Mouse (Mus musculus) heart, embryonic 13.5 days (tissue): ENCODE measurements around the gene Tekt3. TPM values are rescaled to one million over a fixed set of nuclear protein-coding genes. Genes with fewer than 3 reads are reported as not detected.
A peak's percentile ranks its signal among the peaks of the same experiment; 100 is the strongest.

ENCODE experiments used
- ATAC-seq: fragments of 200-750 bp; cut with Nextera tagmentation; 2 replicates; pipeline ENCODE4 v1.8.0; 2017; ENCODE audit warnings: moderate TSS enrichment; ENCODE audit not compliant: insufficient number of reproducible peaks, low FRiP score, low TSS enrichment; ENCODE audit errors: extremely low read depth
- H3K27ac ChIP-seq: fragments of 300-500 bp; sonication (generic); replicated peaks from 2 replicates; pipeline ENCODE4 v1.5.1; 2015; ENCODE audit warnings: moderate library complexity, mild to moderate bottlenecking, inconsistent platforms
- H3K27me3 ChIP-seq: fragments of 300-500 bp; sonication (generic); replicated peaks from 2 replicates; pipeline ENCODE4 v1.6.1; 2015; ENCODE audit warnings: mild to moderate bottlenecking, inconsistent platforms
- H3K36me3 ChIP-seq: fragments of 300-500 bp; sonication (generic); 2 replicates; pipeline ENCODE4 v1.6.1; 2015; ENCODE audit warnings: mild to moderate bottlenecking, inconsistent platforms
- H3K4me1 ChIP-seq: fragments of 300-500 bp; sonication (generic); 2 replicates; pipeline ENCODE4 v1.6.1; 2015; ENCODE audit warnings: inconsistent platforms
- H3K4me2 ChIP-seq: fragments of 300-500 bp; sonication (generic); 2 replicates; pipeline ENCODE4 v1.6.1; 2015; ENCODE audit warnings: inconsistent platforms, mild to moderate bottlenecking, moderate library complexity
- H3K4me3 ChIP-seq: fragments of 300-500 bp; sonication (generic); 2 replicates; pipeline ENCODE4 v1.5.1; 2015; ENCODE audit warnings: moderate library complexity, mild to moderate bottlenecking, inconsistent platforms
- H3K9ac ChIP-seq: fragments of 300-500 bp; sonication (generic); 2 replicates; pipeline ENCODE4 v1.6.1; 2015; ENCODE audit warnings: inconsistent platforms, mild to moderate bottlenecking, moderate library complexity
- H3K9me3 ChIP-seq: fragments of 300-500 bp; sonication (generic); 2 replicates; pipeline ENCODE4 v1.6.1; 2016; ENCODE audit warnings: inconsistent platforms
- WGBS: fragments of 180-500 bp; shearing (Covaris S2); methylation state at CpG from one replicate; pipeline ENCODE4 v1.1.7; 2015; ENCODE audit warnings: mixed read lengths; 5-methylcytosine and 5-hydroxymethylcytosine counted together
- polyA plus RNA-seq: library from polyadenylated mRNA; unstranded; fragments of >200 nt; fragmentation: Nextera tagmentation; extraction: Ambion mirVana; gene quantifications from 2 replicates; pipeline ENCODE4 v1.2.1, GENCODE M21; 2015

The Tekt3 gene
- polyA plus RNA-seq, 1 experiment from 2014 or later, result not detected

GRCm38 (mm10) chr11:63126976-63127375, 65.5 kb downstream of the Tekt3 start:
- Histone ChIP-seq H3K4me3 (no peak overlapping the region), H3K27ac (no peak overlapping the region), H3K4me2 (no peak overlapping the region), H3K36me3 (no peaks in the 10 kb centered on the region), H3K9me3 (no peaks in the 10 kb centered on the region), H3K9ac (no peak overlapping the region), H3K4me1 (peaks cover 55% of the 10 kb centered on the region), H3K27me3 (peaks cover 17% of the 10 kb centered on the region; the same call in 1 of the 2 replicates)
- 72% methylated on average over 8 of the region's 8 CpGs for WGBS
- no peak for ATAC-seq

DNA sequence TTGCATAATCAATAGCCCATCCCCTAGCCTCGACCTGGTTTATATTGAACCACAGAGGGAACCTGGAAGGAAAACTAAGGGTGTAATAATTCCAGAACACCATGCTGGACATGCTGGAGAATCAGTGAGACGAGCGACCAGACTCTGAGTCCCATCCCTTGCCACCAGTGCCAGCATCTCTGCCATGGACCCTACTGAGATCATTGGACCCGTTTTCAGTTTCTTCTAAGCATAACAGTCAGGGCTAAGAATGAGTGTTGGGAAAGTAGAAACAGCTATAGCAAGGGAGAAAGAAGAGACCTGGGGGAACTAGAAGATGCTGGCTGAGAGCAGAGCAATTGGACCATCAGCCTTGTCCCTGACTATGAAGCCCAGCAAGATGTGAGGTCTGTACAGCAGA, 66.1 kb downstream of the Tekt3 start:
- H3K9me3 ChIP-seq, result no peaks in the 10 kb centered on the region
- no peaks in the 10 kb centered on the region for H3K36me3 ChIP-seq
- no peak overlapping the region for H3K9ac ChIP-seq
- 78% methylated on average over 4 of the region's 4 CpGs for WGBS
- H3K4me3 ChIP-seq, result no peak overlapping the region
- H3K27ac ChIP-seq, result no peak overlapping the region
- peaks cover 17% of the 10 kb centered on the region; the same call in 1 of the 2 replicates for H3K27me3 ChIP-seq
- no peak for ATAC-seq
- no peak overlapping the region for H3K4me2 ChIP-seq
- peaks cover 57% of the 10 kb centered on the region for H3K4me1 ChIP-seq

- H3K9ac ChIP-seq, result peak within 1 kb of the TSS; percentile 48; the same call in 1 of the 2 replicates
- peak within 1 kb of the TSS; percentile 53 for H3K27ac ChIP-seq
- peak within 1 kb of the TSS; percentile 92 for H3K4me2 ChIP-seq
- no peak for ATAC-seq
- H3K27me3 ChIP-seq, result peaks cover 17% of the 10 kb centered on the region; the same call in 1 of the 2 replicates
- H3K4me3 ChIP-seq, result peak within 1 kb of the TSS; percentile 16
- H3K4me1 ChIP-seq, result peaks cover 66% of the 10 kb centered on the region
- H3K36me3 ChIP-seq, result no peaks in the 10 kb centered on the region
- H3K9me3 ChIP-seq, result no peaks in the 10 kb centered on the region
- WGBS, result 65% methylated on average over 2 of the region's 2 CpGs
These were observed 67.3 kb downstream of the Tekt3 start, which contains the start of gene Pmp22 for GRCm38 (mm10) chr11:63128784-63129183. Gene Pmp22, plus strand, starts transcription at chr11:63128982.

DNA sequence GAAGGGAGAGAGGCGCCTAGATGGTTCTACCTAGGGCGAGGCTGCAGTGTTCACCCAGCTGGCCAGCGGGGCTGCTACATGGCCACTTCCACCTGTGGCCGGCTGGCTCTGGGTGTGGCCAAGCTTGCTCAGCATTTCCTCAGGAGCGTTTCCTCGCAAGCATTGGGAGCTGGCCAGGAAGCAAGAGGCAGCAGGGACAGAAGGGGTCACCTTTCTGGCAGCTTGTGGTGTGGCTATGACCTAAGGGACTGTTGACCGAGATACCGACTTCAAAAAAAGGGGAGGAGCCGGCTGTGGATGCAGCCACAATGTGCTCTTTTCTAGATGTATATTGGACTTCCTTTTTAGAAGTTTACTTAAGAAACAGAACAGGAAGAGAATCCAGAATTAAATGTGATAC, 67.9 kb downstream of the Tekt3 start:
- Histone ChIP-seq H3K9ac (no peak overlapping the region), H3K27ac (peak overlapping the region; percentile 53), H3K4me3 (peak overlapping the region; percentile 16), H3K9me3 (no peaks in the 10 kb centered on the region), H3K4me2 (peak overlapping the region; percentile 92), H3K36me3 (peaks cover 3% of the 10 kb centered on the region), H3K4me1 (peaks cover 69% of the 10 kb centered on the region), H3K27me3 (peaks cover 22% of the 10 kb centered on the region; the same call in 1 of the 2 replicates)
- no peak for ATAC-seq
- 30% methylated on average over 9 of the region's 9 CpGs for WGBS

GRCm38 (mm10) chr11:63129840-63130239, 68.4 kb downstream of the Tekt3 start:
- WGBS, result 15% methylated on average over 12 of the region's 12 CpGs
- peak overlapping the region; percentile 92 for H3K4me2 ChIP-seq
- peak overlapping the region; percentile 48; the same call in 1 of the 2 replicates for H3K9ac ChIP-seq
- peaks cover 69% of the 10 kb centered on the region for H3K4me1 ChIP-seq
- peaks cover 8% of the 10 kb centered on the region for H3K36me3 ChIP-seq
- H3K4me3 ChIP-seq, result peak overlapping the region; percentile 16; the same call in 1 of the 2 replicates
- H3K27ac ChIP-seq, result peak overlapping the region; percentile 53
- peaks cover 22% of the 10 kb centered on the region; the same call in 1 of the 2 replicates for H3K27me3 ChIP-seq
- ATAC-seq, result no peak
- H3K9me3 ChIP-seq, result no peaks in the 10 kb centered on the region

- peak overlapping the region; percentile 92 for H3K27ac ChIP-seq
- no peak for ATAC-seq
- H3K27me3 ChIP-seq, result peaks cover 22% of the 10 kb centered on the region; the same call in 1 of the 2 replicates
- WGBS, result 39% methylated on average over 8 of the region's 8 CpGs
- H3K4me2 ChIP-seq, result peak overlapping the region; percentile 92
- H3K36me3 ChIP-seq, result peaks cover 12% of the 10 kb centered on the region
- peaks cover 74% of the 10 kb centered on the region for H3K4me1 ChIP-seq
- no peaks in the 10 kb centered on the region for H3K9me3 ChIP-seq
- peak overlapping the region; percentile 93 for H3K9ac ChIP-seq
- H3K4me3 ChIP-seq, result peak overlapping the region; percentile 76
These were observed 69.0 kb downstream of the Tekt3 start for GRCm38 (mm10) chr11:63130497-63130896.

DNA sequence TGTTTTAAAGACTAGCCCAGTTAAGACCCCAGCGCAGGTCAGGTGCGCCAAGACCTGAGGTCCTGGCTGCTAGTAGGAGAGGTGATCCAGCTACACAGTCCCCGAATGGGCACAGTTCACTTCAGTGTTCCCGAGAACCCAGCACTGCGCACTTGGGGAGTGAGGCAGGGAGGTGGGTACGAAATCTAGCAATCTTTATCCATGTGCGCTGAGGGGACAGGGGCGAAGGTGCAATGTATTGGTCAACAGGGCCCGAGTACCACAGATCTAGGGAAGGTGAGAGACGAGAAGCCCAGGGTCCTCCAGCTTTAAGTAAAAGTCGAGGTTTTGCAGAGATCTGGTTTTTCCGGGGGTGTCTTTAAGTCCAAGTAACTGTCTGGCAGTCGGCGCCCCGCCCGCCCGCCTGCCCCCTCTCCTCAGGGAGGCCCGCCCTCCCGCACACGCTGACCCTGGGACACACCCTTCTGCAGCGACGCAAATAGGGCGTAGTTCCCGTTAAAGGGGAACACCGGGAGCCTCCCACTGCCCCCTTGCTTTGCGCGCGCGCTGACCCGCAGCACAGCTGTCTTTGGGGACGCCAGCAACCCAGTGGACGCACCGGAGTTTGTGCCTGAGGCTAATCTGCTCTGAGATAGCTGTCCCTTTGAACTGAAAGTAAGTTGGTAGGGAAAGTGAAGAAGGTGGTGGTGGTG, 69.7 kb downstream of the Tekt3 start:
- H3K36me3 ChIP-seq, result peaks cover 12% of the 10 kb centered on the region

GRCm38 (mm10) chr11:63131693-63132040, 70.2 kb downstream of the Tekt3 start:
- peaks cover 72% of the 10 kb centered on the region for H3K4me1 ChIP-seq
- peaks cover 22% of the 10 kb centered on the region; the same call in 1 of the 2 replicates for H3K27me3 ChIP-seq
- 3% methylated on average over 11 of the region's 11 CpGs for WGBS
- peak overlapping the region; percentile 92 for H3K4me2 ChIP-seq
- no peak for ATAC-seq
- H3K9me3 ChIP-seq, result no peaks in the 10 kb centered on the region
- peak overlapping the region; percentile 76 for H3K4me3 ChIP-seq
- peak overlapping the region; percentile 92 for H3K27ac ChIP-seq
- H3K36me3 ChIP-seq, result peaks cover 14% of the 10 kb centered on the region
- H3K9ac ChIP-seq, result peak overlapping the region; percentile 93

More for the DNA sequence above, 69.7 kb downstream of the Tekt3 start:
- Histone ChIP-seq H3K9ac (peak overlapping the region; percentile 93), H3K4me1 (peaks cover 72% of the 10 kb centered on the region), H3K4me2 (peak overlapping the region; percentile 92), H3K9me3 (no peaks in the 10 kb centered on the region), H3K4me3 (peak overlapping the region; percentile 76), H3K27ac (peak overlapping the region; percentile 92), H3K27me3 (peaks cover 22% of the 10 kb centered on the region; the same call in 1 of the 2 replicates)
- WGBS, result 4% methylated on average over 33 of the region's 33 CpGs
- no peak for ATAC-seq

DNA sequence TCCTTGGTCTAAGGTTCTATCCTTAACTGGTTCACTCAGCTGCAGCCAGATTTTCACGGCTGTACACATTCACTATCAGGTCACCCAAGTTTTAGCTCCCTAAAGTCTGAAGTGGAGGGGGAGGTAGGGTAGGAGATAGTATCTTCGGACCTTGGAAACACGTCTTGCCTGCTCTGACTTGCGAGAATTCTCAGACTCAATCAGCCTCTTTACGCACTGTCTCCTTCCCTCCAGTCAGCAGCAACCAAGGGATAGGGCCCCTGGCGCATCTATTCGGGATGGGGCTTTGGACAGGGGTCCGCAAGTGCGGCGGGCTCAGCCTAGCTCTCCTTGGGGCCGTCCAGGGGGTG, 70.7 kb downstream of the Tekt3 start:
- Histone ChIP-seq H3K36me3 (peaks cover 19% of the 10 kb centered on the region), H3K9ac (peak overlapping the region; percentile 93), H3K4me3 (peak overlapping the region; percentile 76), H3K9me3 (no peaks in the 10 kb centered on the region), H3K4me1 (peaks cover 74% of the 10 kb centered on the region), H3K27ac (peak overlapping the region; percentile 92), H3K27me3 (peaks cover 22% of the 10 kb centered on the region; the same call in 1 of the 2 replicates), H3K4me2 (peak overlapping the region; percentile 92)
- ATAC-seq, result no peak
- 2% methylated on average over 11 of the region's 11 CpGs for WGBS

DNA sequence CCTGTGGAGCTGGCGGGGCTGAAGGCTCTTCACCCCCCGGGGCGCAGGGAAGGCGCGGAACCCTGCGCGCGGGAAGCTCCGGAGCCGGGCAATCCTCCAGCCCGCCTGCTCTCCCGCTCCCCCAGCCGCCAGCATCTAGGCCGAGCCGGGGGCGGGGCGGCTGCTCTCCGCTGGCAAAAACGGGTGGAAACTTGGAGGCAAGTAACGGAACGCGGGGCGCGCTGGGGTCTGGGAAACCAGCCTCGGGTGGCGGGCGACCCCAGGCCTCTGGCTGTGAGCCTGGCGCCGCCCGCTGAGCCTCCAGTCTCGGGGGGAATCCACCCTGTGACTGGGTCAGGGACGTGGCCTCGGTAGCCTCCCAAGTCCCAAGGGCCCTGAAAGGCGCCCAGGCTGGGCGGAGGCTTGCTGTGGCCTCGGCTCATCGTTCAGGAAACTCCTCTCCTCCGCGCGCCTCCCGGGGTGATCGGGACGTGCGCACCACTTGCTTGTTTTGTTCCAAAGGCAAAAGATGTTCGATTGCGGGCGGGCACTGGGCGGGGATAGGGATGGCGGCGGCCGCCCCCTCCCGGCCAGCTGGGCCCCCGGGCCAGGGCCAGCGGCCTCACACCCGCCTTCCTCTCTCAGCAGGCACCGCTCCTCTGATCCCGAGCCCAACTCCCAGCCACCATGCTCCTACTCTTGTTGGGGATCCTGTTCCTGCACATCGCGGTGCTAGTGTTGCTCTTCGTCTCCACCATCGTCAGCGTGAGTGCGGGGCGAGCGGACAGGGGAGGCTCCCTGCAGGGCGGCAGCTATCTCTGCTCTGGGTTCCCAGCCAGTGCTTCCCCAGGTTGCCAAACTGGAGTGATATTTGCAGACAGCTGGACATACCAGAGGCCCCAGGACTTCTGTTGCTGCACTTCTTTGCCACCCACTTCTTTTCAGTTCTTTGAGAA, 71.3 kb downstream of the Tekt3 start:
- 1% methylated on average over 66 of the region's 66 CpGs for WGBS
- peaks cover 25% of the 10 kb centered on the region for H3K36me3 ChIP-seq
- H3K27ac ChIP-seq, result peak overlapping the region; percentile 92
- H3K9ac ChIP-seq, result peak overlapping the region; percentile 93
- H3K9me3 ChIP-seq, result no peaks in the 10 kb centered on the region
- peaks cover 22% of the 10 kb centered on the region; the same call in 1 of the 2 replicates for H3K27me3 ChIP-seq
- peak overlapping the region; percentile 92 for H3K4me2 ChIP-seq
- no peak for ATAC-seq
- H3K4me1 ChIP-seq, result peaks cover 74% of the 10 kb centered on the region
- peak overlapping the region; percentile 76 for H3K4me3 ChIP-seq

DNA sequence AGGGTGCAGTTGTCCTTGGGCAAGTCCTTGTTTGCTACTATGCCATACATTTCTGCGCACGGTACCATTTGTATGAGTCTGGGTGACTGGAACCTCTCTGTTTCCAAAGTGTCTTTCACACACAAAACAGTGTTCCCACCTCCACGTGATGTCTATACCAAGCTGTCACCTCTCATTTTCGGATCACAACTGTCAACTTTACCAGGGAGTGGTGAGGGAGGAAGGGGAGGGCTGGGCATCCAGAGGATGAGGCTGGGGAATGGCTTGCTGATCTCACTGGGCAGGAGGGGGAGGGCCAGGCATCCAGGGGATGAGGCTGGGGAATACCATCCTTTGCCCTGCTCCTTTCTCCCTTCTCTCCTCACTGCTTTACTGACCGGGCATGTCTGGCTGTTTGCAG, 72.6 kb downstream of the Tekt3 start:
- peaks cover 70% of the 10 kb centered on the region for H3K4me1 ChIP-seq
- H3K4me3 ChIP-seq, result peak overlapping the region; percentile 76; the same call in 1 of the 2 replicates

More for the DNA sequence above, 72.6 kb downstream of the Tekt3 start:
- ATAC-seq, result no peak
- Histone ChIP-seq H3K9ac (no peak overlapping the region), H3K4me2 (peak overlapping the region; percentile 92), H3K36me3 (peaks cover 37% of the 10 kb centered on the region), H3K9me3 (no peaks in the 10 kb centered on the region), H3K27ac (no peak overlapping the region), H3K27me3 (peaks cover 19% of the 10 kb centered on the region; the same call in 1 of the 2 replicates)
- 71% methylated on average over 5 of the region's 5 CpGs for WGBS
